Mouse (Mus musculus) stomach, embryonic 14.5 days (tissue): ENCODE data around the gene 1810062G17Rik. TPM values are rescaled to one million over a fixed set of nuclear protein-coding genes. Genes with fewer than 3 reads are reported as not detected.

Experiments
- ATAC-seq: fragments of 200-750 bp; cut with Nextera tagmentation; 2 replicates; pipeline ENCODE4 v1.8.0; 2017; ENCODE audit warnings: low read depth, moderate TSS enrichment; ENCODE audit not compliant: insufficient number of reproducible peaks, insufficient read depth, low FRiP score
- H3K27ac ChIP-seq: fragments of 300-500 bp; sonication (generic); 2 replicates; pipeline ENCODE4 v1.5.1; 2014; ENCODE audit warnings: mild to moderate bottlenecking, low read length, moderate library complexity, mixed read lengths
- H3K27me3 ChIP-seq: fragments of 300-500 bp; sonication (generic); 2 replicates; pipeline ENCODE4 v1.6.1; 2014; ENCODE audit warnings: low read length, control low read depth, mixed read lengths; ENCODE audit not compliant: control insufficient read depth, insufficient read depth
- H3K36me3 ChIP-seq: fragments of 300-500 bp; sonication (generic); 2 replicates; pipeline ENCODE4 v1.6.1; 2014; ENCODE audit warnings: mild to moderate bottlenecking, control low read depth, low read length, moderate library complexity, mixed read lengths; ENCODE audit not compliant: control insufficient read depth, insufficient read depth
- H3K4me1 ChIP-seq: fragments of 300-500 bp; sonication (generic); 2 replicates; pipeline ENCODE4 v1.6.1; 2014; ENCODE audit warnings: low read length, control low read depth, mixed read lengths; ENCODE audit not compliant: control insufficient read depth, insufficient read depth
- H3K4me2 ChIP-seq: fragments of 300-500 bp; sonication (generic); replicated peaks from 2 replicates; pipeline ENCODE4 v1.6.1; 2014; ENCODE audit warnings: low read depth, low read length, control low read depth
- H3K4me3 ChIP-seq: fragments of 300-500 bp; sonication (generic); 2 replicates; pipeline ENCODE4 v1.5.1; 2014; ENCODE audit warnings: low read depth, low read length, control low read depth
- H3K9ac ChIP-seq: fragments of 300-500 bp; sonication (generic); replicated peaks from 2 replicates; pipeline ENCODE4 v1.6.1; 2014; ENCODE audit warnings: low read depth, mild to moderate bottlenecking, control low read depth, low read length, moderate library complexity, mixed read lengths
- H3K9me3 ChIP-seq: fragments of 300-500 bp; sonication (generic); 2 replicates; pipeline ENCODE4 v1.6.1; 2016; ENCODE audit warnings: low read depth, low read length, control low read depth; ENCODE audit not compliant: control insufficient read depth
- WGBS: fragments of 180-500 bp; shearing (Covaris S2); extraction: QIAGEN DNeasy Blood & Tissue Kit; methylation state at CpG from one replicate; pipeline ENCODE4 v1.1.7; 2014; 5-methylcytosine and 5-hydroxymethylcytosine counted together
- polyA plus RNA-seq: library from polyadenylated mRNA; unstranded; fragments of >200 nt; fragmentation: Nextera tagmentation; extraction: Ambion mirVana; gene quantifications from 2 replicates; pipeline ENCODE4 v1.2.1, GENCODE M21; 2014

Gene 1810062G17Rik
- polyA plus RNA-seq, 1 experiment from 2014 or later, result 2.1 TPM

DNA sequence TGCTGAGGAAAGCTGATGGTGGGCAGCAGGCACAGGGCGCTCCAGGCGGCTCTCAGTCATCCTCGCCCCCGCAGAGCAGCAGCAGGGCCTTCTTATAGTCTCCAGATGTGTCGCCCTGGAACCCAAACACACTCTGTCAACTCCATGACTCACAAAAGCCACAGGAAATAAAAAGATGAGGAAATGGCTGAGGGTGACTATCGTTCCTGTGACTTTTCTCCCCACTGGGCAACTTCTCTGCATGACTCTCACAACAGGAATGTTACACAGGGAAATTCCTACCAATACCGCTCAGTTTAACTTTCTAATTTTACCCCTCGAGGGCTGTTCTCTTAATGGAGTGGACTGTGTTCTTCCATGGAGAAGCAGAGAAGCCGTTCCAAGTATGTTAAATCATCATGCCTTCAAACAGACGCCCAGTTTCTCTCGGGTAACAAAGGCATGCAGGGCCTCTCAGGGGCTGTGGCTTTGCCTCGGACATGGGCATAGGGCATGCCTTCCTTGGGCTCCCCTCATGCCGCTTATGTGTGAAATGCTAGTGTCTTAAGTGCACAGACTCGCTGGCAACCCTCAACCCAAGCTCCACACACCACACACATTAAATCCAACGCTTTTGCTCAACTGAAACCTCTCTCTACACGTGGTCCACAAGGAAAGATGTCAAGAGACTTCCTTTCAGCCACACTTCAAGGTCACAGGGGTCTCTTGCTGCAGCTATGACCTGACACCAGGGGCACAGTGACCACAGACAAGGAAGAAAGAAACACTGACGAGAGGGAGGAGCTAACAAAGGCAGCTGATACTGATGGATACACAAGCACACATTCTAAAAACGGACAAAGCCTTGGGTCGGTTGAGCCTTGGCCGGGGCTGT, 26.2 kb upstream of the 1810062G17Rik start:
- Histone ChIP-seq H3K4me1 (no peaks in the 10 kb centered on the region), H3K4me3 (no peak overlapping the region), H3K4me2 (no peak overlapping the region), H3K9me3 (no peaks in the 10 kb centered on the region), H3K9ac (no peak overlapping the region), H3K27me3 (no peaks in the 10 kb centered on the region), H3K27ac (no peak overlapping the region), H3K36me3 (peaks cover 29% of the 10 kb centered on the region)
- no peak for ATAC-seq
- WGBS, result 45% methylated on average over 20 of the region's 20 CpGs

DNA sequence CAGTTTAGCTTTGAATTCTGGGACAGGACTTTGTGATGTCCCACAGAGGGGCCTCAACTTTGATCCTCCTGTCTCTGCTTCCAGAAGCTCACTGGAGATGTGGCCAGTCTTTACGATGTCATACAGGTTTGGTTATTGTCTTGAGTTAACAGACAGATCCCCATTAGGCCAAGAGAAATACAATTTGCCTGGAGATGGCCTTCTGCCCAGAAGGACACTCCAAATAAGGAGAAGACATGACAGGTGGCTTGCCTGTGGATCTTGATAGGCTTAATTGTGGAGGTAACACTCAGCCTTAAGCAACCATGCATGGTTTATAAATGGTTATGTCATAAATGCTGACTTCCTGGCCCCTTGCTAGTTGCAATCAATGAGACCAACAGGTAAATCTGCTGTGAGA, 23.2 kb upstream of the 1810062G17Rik start:
- Histone ChIP-seq H3K36me3 (peaks cover 43% of the 10 kb centered on the region), H3K4me3 (no peak overlapping the region), H3K9ac (no peak overlapping the region), H3K27me3 (no peaks in the 10 kb centered on the region), H3K4me2 (no peak overlapping the region), H3K9me3 (no peaks in the 10 kb centered on the region), H3K27ac (no peak overlapping the region), H3K4me1 (no peaks in the 10 kb centered on the region)
- WGBS, result 72% methylated on average over 1 of the region's 1 CpGs
- no peak for ATAC-seq

DNA sequence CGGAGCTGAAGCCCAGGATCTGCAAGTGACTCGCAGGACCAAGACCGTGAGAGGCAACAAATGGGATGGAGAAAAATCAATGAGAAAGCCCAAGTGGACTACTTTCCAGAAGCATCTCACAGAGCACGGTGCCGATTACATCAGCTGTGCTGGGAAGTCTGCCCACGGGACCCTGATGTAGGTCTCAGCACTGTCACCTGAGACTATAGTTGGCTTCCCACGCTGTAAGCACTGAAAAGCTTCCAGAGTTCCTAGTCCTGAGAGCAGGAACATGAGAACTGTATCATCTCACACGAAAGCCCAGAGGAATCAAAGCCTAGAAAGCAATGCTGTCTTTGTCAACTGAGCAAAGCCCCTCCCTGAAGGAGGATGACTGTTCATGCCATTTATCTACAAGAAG, 20.6 kb upstream of the 1810062G17Rik start:
- no peak overlapping the region for H3K9ac ChIP-seq
- H3K9me3 ChIP-seq, result no peaks in the 10 kb centered on the region
- no peak overlapping the region for H3K4me2 ChIP-seq
- WGBS, result 92% methylated on average over 8 of the region's 8 CpGs
- no peaks in the 10 kb centered on the region for H3K4me1 ChIP-seq
- H3K27me3 ChIP-seq, result no peaks in the 10 kb centered on the region
- H3K4me3 ChIP-seq, result no peak overlapping the region
- H3K27ac ChIP-seq, result no peak overlapping the region
- no peak for ATAC-seq
- peaks cover 39% of the 10 kb centered on the region for H3K36me3 ChIP-seq

DNA sequence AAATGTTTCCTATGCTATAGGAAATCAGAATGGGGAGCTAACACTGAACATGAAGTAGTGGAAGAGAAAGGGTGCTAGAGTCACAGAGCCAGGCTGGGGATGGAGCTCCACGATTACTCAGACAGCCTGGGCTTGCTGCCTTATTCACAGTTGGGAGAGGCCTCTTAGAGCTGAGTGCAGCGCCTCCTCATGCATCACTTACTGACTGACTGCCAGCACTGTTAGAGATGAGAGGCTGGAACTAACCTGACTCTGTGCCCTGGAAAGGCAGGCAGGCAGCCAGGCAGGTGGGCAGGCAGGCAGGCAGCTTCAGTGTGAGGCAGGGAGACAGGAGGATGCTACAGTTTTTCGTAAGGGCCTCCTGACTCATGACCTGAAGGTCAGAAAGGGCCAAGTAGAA, 20.2 kb upstream of the 1810062G17Rik start:
- no peak overlapping the region for H3K9ac ChIP-seq
- ATAC-seq, result no peak
- H3K4me3 ChIP-seq, result no peak overlapping the region
- H3K4me1 ChIP-seq, result no peaks in the 10 kb centered on the region
- WGBS, result 70% methylated on average over 3 of the region's 3 CpGs
- no peaks in the 10 kb centered on the region for H3K9me3 ChIP-seq
- no peak overlapping the region for H3K27ac ChIP-seq
- no peaks in the 10 kb centered on the region for H3K27me3 ChIP-seq
- H3K36me3 ChIP-seq, result peaks cover 39% of the 10 kb centered on the region
- no peak overlapping the region for H3K4me2 ChIP-seq

DNA sequence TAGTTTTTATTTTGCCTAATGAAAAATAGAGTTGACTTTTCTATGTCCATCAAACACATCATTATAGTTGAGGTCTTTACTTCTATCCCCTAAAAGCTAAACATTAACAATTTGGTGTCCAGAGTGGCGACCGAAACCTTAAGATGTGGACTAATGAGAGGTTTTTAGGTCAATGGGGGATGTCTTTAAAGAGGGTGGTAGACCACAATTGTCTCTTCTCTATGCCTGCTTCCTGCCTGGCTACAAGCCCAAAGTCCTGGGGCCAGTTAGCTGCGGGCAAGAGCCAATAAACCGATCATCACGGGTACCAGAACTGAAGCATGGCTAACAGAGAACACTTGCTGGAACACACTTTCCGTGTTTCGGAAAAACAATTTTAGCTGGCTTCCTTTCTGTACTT, 15.0 kb upstream of the 1810062G17Rik start:
- H3K27me3 ChIP-seq, result no peaks in the 10 kb centered on the region
- H3K9ac ChIP-seq, result no peak overlapping the region
- no peak overlapping the region for H3K4me2 ChIP-seq
- H3K36me3 ChIP-seq, result peaks cover 36% of the 10 kb centered on the region
- 91% methylated on average over 7 of the region's 7 CpGs for WGBS
- ATAC-seq, result no peak
- H3K27ac ChIP-seq, result no peak overlapping the region
- no peaks in the 10 kb centered on the region for H3K9me3 ChIP-seq
- no peaks in the 10 kb centered on the region for H3K4me1 ChIP-seq
- no peak overlapping the region for H3K4me3 ChIP-seq

DNA sequence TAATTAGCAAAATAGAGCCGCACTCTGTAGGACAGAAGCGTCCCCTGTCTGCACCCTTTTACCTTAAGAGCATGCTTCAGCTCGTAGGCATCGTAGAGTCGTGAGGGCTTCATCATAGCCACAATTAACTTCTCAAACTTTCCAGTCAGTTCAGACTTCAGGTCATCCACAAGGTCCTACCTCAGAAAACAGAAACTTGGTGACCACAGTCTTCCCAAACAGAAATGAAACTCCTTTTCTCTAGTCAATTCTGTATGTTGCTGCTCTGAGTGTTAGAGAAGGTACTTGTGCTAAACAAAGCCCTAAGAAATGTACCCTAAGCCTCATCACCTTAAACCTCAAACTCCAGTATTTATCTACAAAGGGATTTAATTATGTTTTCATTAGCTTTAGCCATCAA, 13.9 kb upstream of the 1810062G17Rik start:
- no peaks in the 10 kb centered on the region for H3K4me1 ChIP-seq
- no peak overlapping the region for H3K27ac ChIP-seq
- H3K4me2 ChIP-seq, result no peak overlapping the region
- H3K36me3 ChIP-seq, result peaks cover 32% of the 10 kb centered on the region
- WGBS, result 88% methylated on average over 5 of the region's 5 CpGs
- H3K4me3 ChIP-seq, result no peak overlapping the region
- no peak for ATAC-seq
- no peaks in the 10 kb centered on the region for H3K27me3 ChIP-seq
- no peaks in the 10 kb centered on the region for H3K9me3 ChIP-seq
- no peak overlapping the region for H3K9ac ChIP-seq

DNA sequence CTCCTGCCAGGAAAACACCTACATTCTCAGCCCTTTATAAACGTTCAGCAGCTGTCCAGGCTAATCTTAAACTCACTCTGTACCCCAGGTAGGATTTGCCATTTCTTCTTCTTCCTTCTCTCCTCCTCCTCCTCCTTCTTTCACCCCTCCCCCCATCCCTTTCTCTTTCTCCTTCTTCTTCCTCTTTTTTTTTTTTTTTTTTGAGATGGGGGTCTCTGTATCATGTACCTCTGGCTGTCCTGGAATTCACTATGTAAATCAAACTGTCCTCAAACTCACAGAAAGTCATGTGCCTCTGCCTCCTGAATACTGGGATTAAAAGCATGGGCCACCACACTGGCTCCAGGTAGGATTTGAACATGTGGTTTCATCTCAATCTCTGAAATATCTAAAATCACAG, 13.4 kb upstream of the 1810062G17Rik start:
- peaks cover 27% of the 10 kb centered on the region for H3K36me3 ChIP-seq
- no peaks in the 10 kb centered on the region for H3K27me3 ChIP-seq
- no peak overlapping the region for H3K27ac ChIP-seq
- no peak overlapping the region for H3K9ac ChIP-seq
- no peak for ATAC-seq
- no peaks in the 10 kb centered on the region for H3K9me3 ChIP-seq
- H3K4me2 ChIP-seq, result no peak overlapping the region
- 42% methylated on average over 1 of the region's 1 CpGs for WGBS
- H3K4me3 ChIP-seq, result no peak overlapping the region
- no peaks in the 10 kb centered on the region for H3K4me1 ChIP-seq

DNA sequence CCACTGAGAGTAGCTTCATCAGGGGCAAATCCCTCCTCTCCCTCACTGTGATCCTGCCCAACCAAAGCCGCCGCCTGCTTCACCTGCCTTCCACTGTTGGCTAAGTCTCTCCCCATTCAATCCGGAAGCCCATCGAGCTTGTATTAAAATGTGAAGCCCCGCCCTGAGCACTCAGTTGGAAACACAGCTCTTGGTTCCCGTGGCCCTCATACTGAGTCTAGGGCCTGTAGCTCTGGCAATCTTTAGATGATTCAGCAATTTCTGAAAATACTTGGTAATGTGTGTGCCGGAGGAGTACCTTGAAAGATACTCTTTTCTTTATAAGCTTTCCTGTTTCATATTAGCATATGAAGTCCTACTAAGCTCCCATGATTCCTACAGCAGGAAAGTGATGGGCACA, 10.2 kb upstream of the 1810062G17Rik start:
- Histone ChIP-seq H3K27ac (no peak overlapping the region), H3K4me1 (no peaks in the 10 kb centered on the region), H3K9me3 (no peaks in the 10 kb centered on the region), H3K4me3 (no peak overlapping the region), H3K9ac (no peak overlapping the region), H3K4me2 (no peak overlapping the region), H3K36me3 (peaks cover 10% of the 10 kb centered on the region; the same call in 1 of the 2 replicates), H3K27me3 (no peaks in the 10 kb centered on the region)
- no peak for ATAC-seq
- WGBS, result 60% methylated on average over 7 of the region's 7 CpGs

DNA sequence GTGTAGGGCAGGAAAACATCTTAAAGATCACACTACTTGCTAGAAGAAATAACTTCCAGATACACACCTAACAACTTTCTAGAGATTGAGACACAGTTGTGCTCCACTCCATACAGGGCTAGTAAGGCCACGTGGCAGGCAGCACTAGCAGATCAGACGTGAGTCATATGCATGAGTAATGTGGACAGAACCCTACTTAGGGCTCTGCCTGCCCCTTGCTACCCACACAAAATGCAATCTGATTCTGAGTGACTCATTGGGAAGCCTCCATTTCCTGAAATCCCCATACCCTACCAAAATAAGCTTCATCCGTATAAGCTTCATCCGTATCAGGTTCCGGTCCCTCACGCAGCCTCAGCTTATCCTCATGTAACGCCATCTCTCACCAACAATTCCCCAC, 8.1 kb upstream of the 1810062G17Rik start:
- ATAC-seq, result no peak
- no peaks in the 10 kb centered on the region for H3K27me3 ChIP-seq
- WGBS, result 85% methylated on average over 7 of the region's 7 CpGs
- H3K4me1 ChIP-seq, result no peaks in the 10 kb centered on the region
- peaks cover 8% of the 10 kb centered on the region; the same call in 1 of the 2 replicates for H3K36me3 ChIP-seq
- no peak overlapping the region for H3K9ac ChIP-seq
- H3K9me3 ChIP-seq, result no peaks in the 10 kb centered on the region
- H3K4me2 ChIP-seq, result no peak overlapping the region
- H3K27ac ChIP-seq, result no peak overlapping the region
- H3K4me3 ChIP-seq, result no peak overlapping the region
